Comparison of ENCODE assay signal across 17 mouse cellular contexts in the genomic region with DNA sequence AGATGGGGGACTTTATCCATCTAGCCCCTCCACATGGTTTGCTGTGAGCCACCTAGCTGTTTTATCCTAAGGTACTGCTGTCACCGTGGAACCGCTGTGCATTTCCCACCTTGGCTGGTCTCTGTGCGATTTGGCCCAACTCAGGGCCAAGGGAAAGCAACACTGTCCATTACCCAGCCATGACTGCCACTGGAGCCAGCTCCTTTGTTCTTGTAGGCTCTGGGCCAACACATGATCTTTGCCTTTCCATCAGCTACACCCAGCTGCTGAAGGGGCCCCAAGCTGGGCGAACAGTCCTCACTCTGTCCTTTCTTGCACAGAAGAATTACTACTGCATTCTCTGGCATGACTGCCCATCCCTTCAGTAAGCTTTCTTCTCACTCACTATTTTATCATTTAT. TPM values are rescaled to one million over a fixed set of nuclear protein-coding genes. Genes with fewer than 3 reads are reported as not detected.
"Had no signal": no experiment of that assay in that cellular context is flagged by ENCODE, and none has a peak within 500 bp of the region (broad histone marks: within the 10 kb centered on the region; RNA-seq: fewer than 3 reads in every experiment).

No protein-coding gene starts in this region.

- H3K4me1 ChIP-seq: limb, embryonic 13.5 days; midbrain, embryonic 12.5 days; neural tube, embryonic 15.5 days had no signal

- H3K27ac ChIP-seq: kidney, postnatal 0 days; limb, embryonic 13.5 days; liver, embryonic 14.5 days; midbrain, embryonic 12.5 days; neural tube, embryonic 15.5 days had no signal

- H3K9me3 ChIP-seq: limb, embryonic 13.5 days; midbrain, embryonic 12.5 days; neural tube, embryonic 15.5 days had no signal

- H3K27me3 ChIP-seq: limb, embryonic 13.5 days; midbrain, embryonic 12.5 days; neural tube, embryonic 15.5 days had no signal

- H3K4me2 ChIP-seq: limb, embryonic 13.5 days; midbrain, embryonic 12.5 days; neural tube, embryonic 15.5 days had no signal

- H3K36me3 ChIP-seq: limb, embryonic 13.5 days; midbrain, embryonic 12.5 days; neural tube, embryonic 15.5 days had no signal

- DNase-seq: kidney, adult 9 months; kidney, postnatal 36 days; layer of hippocampus, adult 9-11 months; layer of hippocampus, postnatal 36 days; lung, adult 2 months; right cerebral cortex, adult 18-20 months; right cerebral cortex, postnatal 25 days; thymus, postnatal 36 days had no signal

- H3K4me3 ChIP-seq: limb, embryonic 13.5 days; midbrain, embryonic 12.5 days; myocyte; neural tube, embryonic 15.5 days had no signal

- H3K9ac ChIP-seq: limb, embryonic 13.5 days; liver, embryonic 14.5 days; midbrain, embryonic 12.5 days; neural tube, embryonic 15.5 days had no signal

RNA-seq across cellular contexts. Expression of gene Gm42669, which starts 11.2 kb away (rescaled TPM):
- polyA plus RNA-seq: liver, adult 2 months; small intestine, adult 2 months had no signal

RNA-seq across cellular contexts. Expression of gene 1700028K03Rik, which starts 15.9 kb away (rescaled TPM):
- total RNA-seq: megakaryocyte-erythroid progenitor cell, adult 5-6 weeks had no signal
- polyA plus RNA-seq: liver, adult 2 months; lung, adult 2 months; myocyte; small intestine, adult 2 months had no signal
